Mouse (Mus musculus) limb, embryonic 10.5 days (tissue): ENCODE measurements around the gene Faap100. TPM values are rescaled to one million over a fixed set of nuclear protein-coding genes. Genes with fewer than 3 reads are reported as not detected.

Source experiments
- DNase-seq: peaks from one replicate; pipeline ENCODE4 v3.0.0-alpha.2; 2017; ENCODE audit warnings: low spot score
- H3K27ac ChIP-seq: fragments of 300-500 bp; sonication (generic); 2 replicates; pipeline ENCODE4 v1.5.1; 2016; ENCODE audit warnings: mild to moderate bottlenecking
- H3K27me3 ChIP-seq: fragments of 300-500 bp; sonication (generic); 2 replicates; pipeline ENCODE4 v1.6.1; 2016; ENCODE audit warnings: low read depth, mild to moderate bottlenecking; ENCODE audit not compliant: poor library complexity, severe bottlenecking
- H3K36me3 ChIP-seq: fragments of 300-500 bp; sonication (generic); 2 replicates; pipeline ENCODE4 v1.6.1; 2016; ENCODE audit warnings: mild to moderate bottlenecking, moderate library complexity
- H3K4me1 ChIP-seq: fragments of 300-500 bp; sonication (generic); 2 replicates; pipeline ENCODE4 v1.6.1; 2016
- H3K4me3 ChIP-seq: fragments of 300-500 bp; sonication (generic); 2 replicates; pipeline ENCODE4 v1.5.1; 2016; ENCODE audit warnings: mild to moderate bottlenecking, moderate library complexity
- H3K9me3 ChIP-seq: fragments of 300-500 bp; sonication (generic); replicated peaks from 2 replicates; pipeline ENCODE4 v1.6.1; 2016; ENCODE audit warnings: mild to moderate bottlenecking
- WGBS: fragments of 180-500 bp; shearing (Covaris S2); methylation state at CpG from one replicate; pipeline ENCODE4 v1.1.7; 2016; 5-methylcytosine and 5-hydroxymethylcytosine counted together
- microRNA-seq: library from miRNA; unstranded; fragments of <30 nt; microRNA quantifications from one replicate; pipeline ENCODE4, GENCODE M21; 2017
- polyA plus RNA-seq: library from polyadenylated mRNA; unstranded; fragments of >200 nt; fragmentation: Nextera tagmentation; extraction: Ambion mirVana; gene quantifications from 2 replicates; pipeline ENCODE4 v1.2.1, GENCODE M21; 2016

Gene Faap100
- polyA plus RNA-seq, 1 experiment from 2014 or later = 40.6 TPM

GRCm38 (mm10) chr11:120319310-120319709, 59.3 kb downstream of the Faap100 start:
- no peak for DNase-seq
- Histone ChIP-seq H3K4me3 (no peak overlapping the region), H3K27me3 (no peaks in the 10 kb centered on the region), H3K4me1 (peaks cover 29% of the 10 kb centered on the region), H3K9me3 (no peaks in the 10 kb centered on the region), H3K27ac (no peak overlapping the region), H3K36me3 (no peaks in the 10 kb centered on the region)
- WGBS = 87% methylated on average over 5 of the region's 5 CpGs

Small RNAs within 50 kb of the gene (microRNA-seq; reads per million reads assigned to microRNA genes)
- gene Gm23419 (not detected), gene Mir6935 (2.6 reads per million)

Other genes with a start within 250 kb of the Faap100 start
- 99.6 and 99.8 TPM in 2 replicates for gene Slc38a10, start 227.4 kb downstream of the Faap100 start, polyA plus RNA-seq
- gene Bahcc1, start 145.8 kb downstream of the Faap100 start, polyA plus RNA-seq = 19.9 and 20.3 TPM in 2 replicates
- 3,099 and 3,197 TPM in 2 replicates for gene Actg1, start 30.2 kb downstream of the Faap100 start, polyA plus RNA-seq
- gene Fscn2, start 17.2 kb downstream of the Faap100 start, polyA plus RNA-seq = 0.35 and 0.74 TPM in 2 replicates
- 55.7 and 56.8 TPM in 2 replicates for gene Nploc4, start 58.9 kb upstream of the Faap100 start, polyA plus RNA-seq
- gene Tspan10, start 63.9 kb upstream of the Faap100 start, polyA plus RNA-seq = not detected in 2 replicates
- 0.24 TPM in 1 of 2 replicates, not detected in the other for gene Pde6g, start 74.7 kb upstream of the Faap100 start, polyA plus RNA-seq
- gene Oxld1, start 79.3 kb upstream of the Faap100 start, polyA plus RNA-seq = 9.7 and 10.5 TPM in 2 replicates
- 48.9 and 56.7 TPM in 2 replicates for gene Ccdc137, start 79.4 kb upstream of the Faap100 start, polyA plus RNA-seq
- 54.2 and 65.6 TPM in 2 replicates for gene Arl16, start 88.8 kb upstream of the Faap100 start, polyA plus RNA-seq
- gene Mrpl12, start 105.8 kb upstream of the Faap100 start, polyA plus RNA-seq = 187 and 250 TPM in 2 replicates
- 69.0 and 71.8 TPM in 2 replicates for gene Slc25a10, start 113.1 kb upstream of the Faap100 start, polyA plus RNA-seq
- gene Gcgr, start 151.9 kb upstream of the Faap100 start, polyA plus RNA-seq = 0.26 and 1.1 TPM in 2 replicates
- 223 and 235 TPM in 2 replicates for gene Mcrip1, start 171.0 kb upstream of the Faap100 start, polyA plus RNA-seq
- 0.25 and 0.26 TPM in 2 replicates for gene Ppp1r27, start 172.4 kb upstream of the Faap100 start, polyA plus RNA-seq
- 613 and 656 TPM in 2 replicates for gene P4hb, start 194.5 kb upstream of the Faap100 start, polyA plus RNA-seq
- gene Arhgdia, start 202.9 kb upstream of the Faap100 start, polyA plus RNA-seq = 742 and 814 TPM in 2 replicates
- 720 and 728 TPM in 2 replicates for gene Alyref, start 219.6 kb upstream of the Faap100 start, polyA plus RNA-seq
- 201 and 207 TPM in 2 replicates for gene Anapc11, start 219.7 kb upstream of the Faap100 start, polyA plus RNA-seq
- gene Npb, start 229.7 kb upstream of the Faap100 start, polyA plus RNA-seq = 0.56 TPM in 1 of 2 replicates, not detected in the other
- gene Pcyt2, start 239.2 kb upstream of the Faap100 start, polyA plus RNA-seq = 161 and 169 TPM in 2 replicates
- 27.2 and 28.8 TPM in 2 replicates for gene Sirt7, start 246.5 kb upstream of the Faap100 start, polyA plus RNA-seq